Mouse (Mus musculus) right cerebral cortex, postnatal 36 days (tissue): Measurements from ENCODE around the gene Gigyf2.
A peak's percentile ranks its signal among the peaks of the same experiment; 100 is the strongest.

Experiments used
- DNase-seq, 2 experiments: peaks; one replicate each; pipeline ENCODE4 v3.0.0; 2022; ENCODE audit warnings: low spot score in 2 of 2, mixed read lengths in 1 of 2

Gigyf2 gene

GRCm38 (mm10) chr1:87316672-87317071 is 10.1 kb upstream of the Gigyf2 start:
- DNase-seq = no peak

GRCm38 (mm10) chr1:87321071-87321470 is 5.7 kb upstream of the Gigyf2 start:
- DNase-seq = no peak

GRCm38 (mm10) chr1:87322778-87323177 is 4.0 kb upstream of the Gigyf2 start:
- no peak for DNase-seq

GRCm38 (mm10) chr1:87324649-87325048 is 2.1 kb upstream of the Gigyf2 start:
- DNase-seq = no peak

GRCm38 (mm10) chr1:87327165-87327861 is 515 bp downstream of the Gigyf2 start:
- DNase-seq = peak; percentile 9 to 14

- no peak for DNase-seq
These were observed 5.0 kb downstream of the Gigyf2 start for GRCm38 (mm10) chr1:87331774-87332173.

GRCm38 (mm10) chr1:87350576-87350975 is 23.8 kb downstream of the Gigyf2 start:
- no peak for DNase-seq

- no peak for DNase-seq
These were observed 33.5 kb downstream of the Gigyf2 start for GRCm38 (mm10) chr1:87360276-87360675.

GRCm38 (mm10) chr1:87378024-87378560 is 51.3 kb downstream of the Gigyf2 start:
- no peak for DNase-seq

GRCm38 (mm10) chr1:87379919-87380318 is 53.1 kb downstream of the Gigyf2 start:
- DNase-seq = no peak

GRCm38 (mm10) chr1:87381152-87381551 is 54.4 kb downstream of the Gigyf2 start:
- DNase-seq = no peak

GRCm38 (mm10) chr1:87386436-87387092 is 59.8 kb downstream of the Gigyf2 start:
- no peak for DNase-seq

GRCm38 (mm10) chr1:87393444-87394195 is 66.8 kb downstream of the Gigyf2 start:
- no peak for DNase-seq

GRCm38 (mm10) chr1:87394594-87394993 is 67.8 kb downstream of the Gigyf2 start, which contains the start of gene Kcnj13:
Gene Kcnj13 (minus strand): TSS chr1:87394729.
- DNase-seq = no peak

- DNase-seq = no peak
These were observed 70.3 kb downstream of the Gigyf2 start for GRCm38 (mm10) chr1:87396923-87397586.

GRCm38 (mm10) chr1:87404710-87405109 is 77.9 kb downstream of the Gigyf2 start:
- DNase-seq = no peak

GRCm38 (mm10) chr1:87406012-87406411 is 79.2 kb downstream of the Gigyf2 start:
- no peak for DNase-seq

- no peak for DNase-seq
These were observed 82.6 kb downstream of the Gigyf2 start for GRCm38 (mm10) chr1:87409380-87409779.

- DNase-seq = no peak
These were observed 91.9 kb downstream of the Gigyf2 start for GRCm38 (mm10) chr1:87418733-87419132.

GRCm38 (mm10) chr1:87435125-87435524 is 108.3 kb downstream of the Gigyf2 start:
- DNase-seq = no peak

GRCm38 (mm10) chr1:87436583-87436982 is 109.8 kb downstream of the Gigyf2 start:
- DNase-seq = no peak
